Mouse (Mus musculus) heart, adult 2 months (tissue): Measurements from ENCODE around the gene Ubald1. TPM values are rescaled to one million over a fixed set of nuclear protein-coding genes. Genes with fewer than 3 reads are reported as not detected.

Experiments
- DNase-seq, 2 experiments: peaks; one replicate each; pipeline ENCODE4 v3.0.0; 2021
- H3K27ac ChIP-seq: fragments of 200-600 bp; 2 replicates; pipeline ENCODE4 v1.8.1; 2022
- H3K27me3 ChIP-seq: fragments of 200-500 bp; 2 replicates; pipeline ENCODE4 v1.6.1; 2012; ENCODE audit warnings: mild to moderate bottlenecking, low read length, inconsistent platforms, mixed read lengths; ENCODE audit not compliant: control insufficient read depth, insufficient read depth
- H3K36me3 ChIP-seq: fragments of 200-500 bp; 2 replicates; pipeline ENCODE4 v1.6.1; 2012; ENCODE audit warnings: low read length, inconsistent platforms; ENCODE audit not compliant: control insufficient read depth, insufficient read depth
- H3K4me1 ChIP-seq: fragments of 200-500 bp; 2 replicates; pipeline ENCODE4 v1.6.1; 2011; ENCODE audit warnings: low read length; ENCODE audit not compliant: control insufficient read depth, insufficient read depth
- H3K4me3 ChIP-seq: fragments of 200-600 bp; 2 replicates; pipeline ENCODE4 v1.8.1; 2022
- H3K79me2 ChIP-seq: fragments of 200-500 bp; replicated peaks from 2 replicates; pipeline ENCODE4 v1.6.1; 2012; ENCODE audit warnings: mild to moderate bottlenecking, inconsistent platforms, low read length, moderate library complexity, mixed read lengths; ENCODE audit not compliant: control insufficient read depth, insufficient read depth
- H3K9ac ChIP-seq: fragments of 200-500 bp; 2 replicates; pipeline ENCODE4 v1.6.1; 2012; ENCODE audit warnings: low read depth, mild to moderate bottlenecking, control low read depth, inconsistent platforms, low read length, mixed read lengths
- CTCF ChIP-seq: fragments of 200-600 bp; IDR thresholded peaks from 2 replicates; pipeline ENCODE4 v1.8.1; 2022; ENCODE audit warnings: antibody characterized with exemption, mild to moderate bottlenecking, moderate library complexity
- EP300 ChIP-seq: fragments of 200-500 bp; IDR thresholded peaks from 2 replicates; pipeline ENCODE4 v1.6.1; 2011; ENCODE audit warnings: low read depth, low read length, control low read depth; ENCODE audit not compliant: insufficient read depth
- POLR2A ChIP-seq: fragments of 200-500 bp; IDR thresholded peaks from 2 replicates; pipeline ENCODE4 v1.6.1; 2011; ENCODE audit warnings: mild to moderate bottlenecking, low read depth, low read length, control low read depth; ENCODE audit not compliant: insufficient read depth
- WGBS: fragments of 180-500 bp; shearing (Covaris S2); methylation state at CpG from one replicate; pipeline ENCODE4 v1.1.7; 2018; 5-methylcytosine and 5-hydroxymethylcytosine counted together
- intact Hi-C: fragments of 180-260 bp; cut with DNase I; formaldehyde crosslinking; loops from one replicate; pipeline ENCODE4 v1.15.1; 2025
- polyA plus RNA-seq: library from polyadenylated mRNA; depleted of rRNA; stranded (reverse); fragments of >200 nt; gene quantifications from 2 replicates; pipeline ENCODE4 v1.2.3, GENCODE M21; 2012
- total RNA-seq, 2 experiments: library from RNA; stranded (reverse); gene quantifications; 2 replicates each; pipeline ENCODE4 v1.2.3; 2021

Ubald1 gene
- total and polyA plus RNA-seq, 3 experiments: 17.2 to 24.5 (median 18.3) TPM

GRCm38 (mm10) chr16:4897146-4897730, 17.1 kb upstream of the Ubald1 start:
- no peak for DNase-seq

GRCm38 (mm10) chr16:4896249-4897027, 16.3 kb upstream of the Ubald1 start:
- peak; percentile 66 to 84 for DNase-seq
- 12% methylated on average over 5 of the region's 5 CpGs for WGBS
- intact Hi-C loops: loop anchor here (2.0 kb wide), 1 partner anchor 16 kb away; the partner anchor contains the start of gene Ubald1
- no peaks in the 10 kb centered on the region for H3K27me3 ChIP-seq
- H3K9ac ChIP-seq: no peak overlapping the region
- H3K79me2 ChIP-seq: peaks cover 2% of the 10 kb centered on the region; the same call in 1 of the 2 replicates
- peak overlapping the region; percentile 51 for H3K27ac ChIP-seq
- peak; percentile 92 for TF ChIP-seq EP300
- no peak for TF ChIP-seq POLR2A
- peaks cover 21% of the 10 kb centered on the region for H3K4me1 ChIP-seq
- H3K4me3 ChIP-seq: no peak overlapping the region
- H3K36me3 ChIP-seq: peaks cover 20% of the 10 kb centered on the region; the same call in 1 of the 2 replicates

More at GRCm38 (mm10) chr16:4897146-4897730, 17.1 kb upstream of the Ubald1 start:
- Histone ChIP-seq H3K27ac (peak overlapping the region; percentile 51), H3K4me1 (peaks cover 21% of the 10 kb centered on the region), H3K9ac (no peak overlapping the region), H3K79me2 (peaks cover 2% of the 10 kb centered on the region; the same call in 1 of the 2 replicates), H3K4me3 (no peak overlapping the region), H3K27me3 (no peaks in the 10 kb centered on the region), H3K36me3 (peaks cover 19% of the 10 kb centered on the region)
- WGBS: 59% methylated on average over 7 of the region's 7 CpGs
- intact Hi-C loops: loop anchor here (2.0 kb wide), 1 partner anchor 16 kb away; the partner anchor contains the start of gene Ubald1
- TF ChIP-seq EP300: no peak
- no peak for TF ChIP-seq POLR2A
- 0 out of 2 replicates have a peak, but pooled peaks have one; percentile 13 for TF ChIP-seq CTCF

GRCm38 (mm10) chr16:4894201-4894908, 14.2 kb upstream of the Ubald1 start:
- Histone ChIP-seq H3K4me3 (no peak overlapping the region), H3K79me2 (no peaks in the 10 kb centered on the region), H3K27ac (peak overlapping the region; percentile 78), H3K27me3 (no peaks in the 10 kb centered on the region), H3K4me1 (peaks cover 24% of the 10 kb centered on the region), H3K9ac (no peak overlapping the region), H3K36me3 (peaks cover 30% of the 10 kb centered on the region)
- intact Hi-C loops: no loop called here
- DNase-seq: peak in 1 of 2 experiments; percentile 38
- 40% methylated on average over 7 of the region's 7 CpGs for WGBS
- TF ChIP-seq EP300: no peak
- no peak for TF ChIP-seq POLR2A

GRCm38 (mm10) chr16:4892171-4892570, 12.1 kb upstream of the Ubald1 start:
- Histone ChIP-seq H3K4me3 (no peak overlapping the region), H3K27me3 (no peaks in the 10 kb centered on the region), H3K36me3 (peaks cover 43% of the 10 kb centered on the region), H3K4me1 (peaks cover 28% of the 10 kb centered on the region), H3K9ac (no peak overlapping the region), H3K27ac (peak overlapping the region; percentile 54), H3K79me2 (peaks cover 2% of the 10 kb centered on the region; the same call in 1 of the 2 replicates)
- intact Hi-C loops: no loop called here
- 41% methylated on average over 6 of the region's 6 CpGs for WGBS
- DNase-seq: no peak
- TF ChIP-seq POLR2A (no peak), CTCF (no peak), EP300 (no peak)

- intact Hi-C loops: no loop called here
- no peak overlapping the region for H3K4me3 ChIP-seq
- H3K36me3 ChIP-seq: peaks cover 36% of the 10 kb centered on the region
- 27% methylated on average over 4 of the region's 4 CpGs for WGBS
- H3K27me3 ChIP-seq: no peaks in the 10 kb centered on the region
- H3K79me2 ChIP-seq: peaks cover 2% of the 10 kb centered on the region
- H3K9ac ChIP-seq: no peak overlapping the region
- peaks cover 21% of the 10 kb centered on the region for H3K4me1 ChIP-seq
- TF ChIP-seq POLR2A (no peak), CTCF (no peak), EP300 (peak; percentile 56; the same call in 1 of the 2 replicates)
- H3K27ac ChIP-seq: peak overlapping the region; percentile 78
- peak in 1 of 2 experiments; percentile 35 for DNase-seq
Measured at GRCm38 (mm10) chr16:4890201-4890709, 10.1 kb upstream of the Ubald1 start.
